Mouse (Mus musculus): ENCODE data around the gene Stk39. TPM values are rescaled to one million over a fixed set of nuclear protein-coding genes. Genes with fewer than 3 reads are reported as not detected.

Stk39 gene
- polyA plus RNA-seq, 1 experiment from 2014 or later = 13.1 TPM

DNA sequence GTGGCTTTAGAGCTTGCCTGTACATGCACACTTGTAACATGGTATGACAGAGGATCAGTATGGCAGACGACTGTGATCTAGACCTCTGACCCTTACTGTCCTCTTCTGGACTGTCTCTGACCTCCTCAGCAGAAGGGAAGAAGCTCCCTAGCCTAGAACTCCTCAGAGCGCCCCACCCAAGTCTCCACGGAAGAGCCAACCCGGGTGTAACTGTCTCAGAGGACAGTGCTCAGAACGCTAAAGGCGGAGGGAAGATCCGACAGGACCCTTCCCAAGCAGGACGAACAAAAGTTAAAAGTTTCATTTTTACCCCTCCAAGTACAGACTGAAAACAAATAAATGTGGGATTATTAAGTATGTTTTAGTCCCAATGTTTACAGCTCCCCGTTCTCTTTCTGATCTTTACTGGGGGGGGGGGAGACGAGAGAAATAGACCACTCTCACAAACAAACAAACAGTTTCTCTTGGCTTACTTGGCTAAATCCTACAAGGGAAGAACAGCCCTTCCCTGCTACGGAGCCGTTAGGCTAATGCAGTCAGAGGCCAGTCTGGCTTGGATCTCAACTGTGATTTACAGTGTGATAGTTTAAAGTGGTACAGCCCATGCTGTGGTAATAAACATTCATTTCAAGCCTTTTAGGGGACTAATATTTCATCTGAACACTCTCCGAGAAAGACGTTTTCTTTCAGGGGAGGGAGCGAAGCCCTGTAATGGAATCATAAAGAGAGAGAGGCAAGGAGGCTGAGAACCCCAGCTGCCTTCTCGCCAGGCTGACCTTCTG lies 179.3 kb downstream of the Stk39 start:
- no peak for DNase-seq (ENCODE audit: low spot score)

DNA sequence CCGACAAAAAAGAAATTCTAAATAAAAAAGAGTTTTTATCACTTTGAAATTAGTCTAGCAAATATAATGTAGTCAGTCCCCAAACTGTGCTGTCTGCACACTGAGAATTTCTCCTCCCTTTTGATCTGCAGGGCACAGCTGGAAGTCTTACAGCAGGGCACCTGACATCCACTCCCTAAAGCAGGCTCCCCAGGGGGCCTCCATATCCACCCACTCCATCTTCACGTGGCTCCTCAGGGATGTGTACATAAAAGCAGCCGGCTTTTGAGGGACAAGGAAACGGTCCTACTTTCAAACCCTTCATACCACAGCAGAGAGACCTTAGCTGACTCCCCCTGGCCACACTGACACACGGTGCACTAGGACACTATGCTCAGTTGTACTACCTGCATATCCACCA lies 180.2 kb downstream of the Stk39 start:
- no peak for DNase-seq (ENCODE audit: low spot score)

DNA sequence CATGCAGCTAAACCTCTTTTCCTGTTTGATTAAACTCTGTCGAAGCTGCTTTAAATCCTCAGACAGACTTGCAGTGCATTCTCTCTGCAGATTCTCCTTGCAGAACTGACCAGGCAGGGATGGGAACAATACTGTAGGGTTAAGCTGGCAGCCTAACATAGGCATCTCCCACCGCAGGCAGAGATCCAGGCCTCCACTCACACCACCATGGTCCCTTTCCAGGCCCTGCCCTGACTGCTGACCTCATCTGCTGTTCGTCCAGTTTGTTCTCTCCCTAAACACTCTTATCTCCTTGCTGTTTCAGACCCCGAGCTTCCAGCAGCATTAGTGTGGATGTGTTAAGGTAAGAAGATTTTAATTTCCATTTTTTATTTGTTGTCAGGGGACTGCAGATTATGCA lies 182.1 kb downstream of the Stk39 start:
- no peak for DNase-seq (ENCODE audit: low spot score)

DNA sequence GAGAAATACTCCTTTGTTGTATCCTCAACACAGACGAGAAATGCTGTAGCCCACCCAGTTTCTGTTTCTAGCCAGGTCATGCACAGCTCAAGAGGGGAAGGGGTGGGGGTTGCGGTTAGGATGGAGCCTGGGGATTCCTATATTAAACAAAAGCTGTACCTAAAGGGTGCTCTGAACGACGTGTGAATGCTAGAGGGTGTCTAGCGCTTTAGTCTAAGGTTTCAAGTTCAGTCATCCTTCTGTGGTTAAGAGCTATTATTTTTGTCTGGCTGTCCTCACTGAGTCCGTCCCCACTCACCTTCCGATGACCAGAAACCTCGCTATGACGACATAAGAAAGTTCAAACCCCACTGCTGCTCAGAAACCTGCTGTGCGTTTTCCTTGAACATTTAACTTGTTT lies 182.9 kb downstream of the Stk39 start:
- no peak for DNase-seq (ENCODE audit: low spot score)

DNA sequence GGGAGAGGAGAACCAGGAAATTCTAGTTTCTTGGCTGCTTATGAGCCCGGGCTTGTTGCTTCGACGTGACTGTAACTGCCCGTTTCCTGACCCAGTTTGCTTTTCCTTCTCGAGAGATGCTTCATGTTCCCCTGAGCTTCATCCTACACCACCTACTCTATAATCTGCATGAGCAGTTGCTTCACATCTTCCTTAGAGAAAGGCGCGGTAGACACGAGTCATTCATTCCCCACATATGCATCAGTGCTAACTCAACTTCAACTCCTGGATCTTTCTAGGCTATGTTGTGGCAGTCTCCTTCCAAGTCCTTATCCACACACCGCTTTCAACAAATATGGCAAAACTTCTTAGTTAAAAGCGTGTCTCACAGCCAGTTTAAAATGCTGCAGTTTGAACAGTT lies 184.0 kb downstream of the Stk39 start:
- no peak for DNase-seq (ENCODE audit: low spot score)

DNA sequence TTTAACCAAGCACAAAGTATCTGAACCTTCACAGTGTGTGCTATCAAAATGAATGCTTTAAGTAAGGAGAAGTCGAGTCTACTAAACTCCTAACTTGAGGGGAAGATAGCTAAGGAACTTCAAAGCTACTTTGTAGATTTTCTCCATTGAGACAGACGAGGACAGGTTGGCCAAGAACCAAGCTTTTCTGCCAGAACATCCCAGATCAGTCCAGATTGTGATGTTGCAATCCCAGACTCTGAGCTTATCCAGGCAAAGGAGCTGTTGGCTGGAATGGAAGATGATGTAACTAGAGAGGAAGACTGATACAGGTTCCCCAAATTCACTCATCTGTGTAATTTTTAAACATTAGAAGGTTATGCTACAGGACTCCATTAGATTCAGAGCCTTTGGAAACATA lies 187.7 kb downstream of the Stk39 start:
- no peak for DNase-seq (ENCODE audit: low spot score)

DNA sequence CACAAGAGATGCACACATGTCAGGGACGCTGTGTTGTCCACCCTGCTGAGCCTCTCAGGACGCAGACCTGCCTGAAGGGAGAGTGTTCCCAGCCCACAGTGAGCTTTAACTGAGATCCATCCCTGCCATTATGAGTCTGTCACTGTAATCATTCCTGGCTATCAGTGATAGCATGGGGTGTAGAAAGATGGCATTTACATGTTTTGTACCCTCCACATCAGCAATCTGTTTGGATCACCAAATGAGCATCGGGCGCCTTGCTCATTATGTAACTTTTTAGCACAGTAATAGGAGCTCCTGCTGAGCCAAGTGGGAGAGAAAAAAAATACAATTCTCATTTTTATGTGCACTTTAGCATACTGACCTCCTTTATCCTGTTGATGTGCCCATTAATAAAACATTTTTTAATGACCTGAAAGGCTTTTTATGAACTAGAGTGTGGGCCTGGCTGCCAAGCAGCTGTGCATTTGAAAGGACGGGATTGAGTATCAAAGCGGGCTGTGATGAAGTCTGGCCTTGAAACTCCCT lies 189.0 kb downstream of the Stk39 start:
- no peak for DNase-seq (ENCODE audit: low spot score)

DNA sequence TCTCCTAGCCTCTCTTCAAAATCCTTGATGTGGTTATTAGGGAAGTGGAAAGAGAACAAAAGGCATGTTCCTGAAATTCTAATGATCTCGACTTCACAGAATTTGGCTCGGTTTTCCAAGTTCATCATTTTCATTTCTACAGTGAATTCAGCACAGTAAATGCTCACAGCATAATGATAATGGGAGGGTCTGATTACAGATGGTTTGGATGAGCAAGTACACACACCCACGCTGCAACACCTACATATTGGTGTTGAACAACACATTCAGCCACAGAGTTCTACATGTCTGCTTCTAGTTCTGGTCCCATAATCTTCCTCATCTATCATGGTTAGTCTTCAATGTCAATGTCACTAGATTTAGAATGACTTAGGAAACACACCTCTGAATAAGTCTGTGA lies 190.5 kb downstream of the Stk39 start:
- DNase-seq (ENCODE audit: low spot score) = no peak

DNA sequence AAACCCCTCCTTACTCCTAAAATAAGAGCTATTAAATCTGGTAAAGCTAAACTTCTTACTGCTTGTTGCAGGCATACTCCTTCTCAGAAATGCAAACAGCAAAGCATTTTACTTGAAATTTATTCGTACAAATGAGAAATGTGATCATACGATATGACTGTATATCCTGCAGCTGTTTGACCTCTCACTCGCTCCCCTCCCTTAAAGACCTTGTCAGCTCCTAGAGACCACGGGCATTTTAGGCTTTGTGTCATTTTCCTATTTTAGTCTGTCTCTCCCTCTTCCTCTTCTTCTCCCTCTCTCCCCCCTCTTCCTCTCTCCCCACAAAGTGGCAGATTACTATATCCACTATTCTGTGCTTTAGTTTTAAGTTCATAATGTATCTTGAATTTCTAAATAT lies 200.8 kb downstream of the Stk39 start:
- DNase-seq (ENCODE audit: low spot score) = no peak

DNA sequence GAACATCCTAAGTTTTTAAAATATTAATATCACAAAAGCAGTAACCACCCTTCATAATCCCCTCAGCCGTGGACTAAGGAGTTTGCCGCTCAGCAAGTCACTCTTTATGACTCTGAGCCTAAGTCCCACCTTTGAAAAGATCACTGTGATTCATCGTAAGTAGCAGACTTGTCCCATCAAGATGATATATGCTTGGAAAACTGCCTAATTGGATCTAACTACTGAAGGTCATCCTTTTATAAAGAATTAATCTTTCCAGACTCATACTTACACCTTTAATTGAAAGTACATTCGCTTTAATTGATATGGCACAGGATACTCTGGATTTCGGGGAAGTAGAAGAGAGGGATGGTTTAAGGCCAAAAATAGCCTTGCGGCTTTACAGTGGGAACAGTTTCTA lies 201.2 kb downstream of the Stk39 start:
- no peak for DNase-seq (ENCODE audit: low spot score)

DNA sequence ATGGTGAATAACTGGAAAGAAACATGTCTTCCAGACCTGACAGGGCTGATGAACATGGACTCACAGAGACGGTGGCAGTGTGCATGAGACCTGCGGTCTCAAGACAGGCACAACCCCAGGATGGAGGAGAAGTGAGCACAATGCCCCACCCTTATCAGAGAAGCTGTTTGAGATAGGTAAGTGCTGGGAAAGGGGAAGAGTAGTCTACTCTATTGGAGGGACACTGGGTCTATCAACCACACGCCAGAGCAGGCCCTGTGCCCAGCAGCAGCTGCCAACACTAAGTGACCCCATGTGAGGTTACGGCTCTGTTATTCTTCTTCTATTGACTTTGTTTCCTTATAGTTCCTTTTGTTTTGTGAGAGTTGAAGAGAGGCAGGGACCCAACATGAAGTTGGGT lies 202.4 kb downstream of the Stk39 start:
- no peak for DNase-seq (ENCODE audit: low spot score)

DNA sequence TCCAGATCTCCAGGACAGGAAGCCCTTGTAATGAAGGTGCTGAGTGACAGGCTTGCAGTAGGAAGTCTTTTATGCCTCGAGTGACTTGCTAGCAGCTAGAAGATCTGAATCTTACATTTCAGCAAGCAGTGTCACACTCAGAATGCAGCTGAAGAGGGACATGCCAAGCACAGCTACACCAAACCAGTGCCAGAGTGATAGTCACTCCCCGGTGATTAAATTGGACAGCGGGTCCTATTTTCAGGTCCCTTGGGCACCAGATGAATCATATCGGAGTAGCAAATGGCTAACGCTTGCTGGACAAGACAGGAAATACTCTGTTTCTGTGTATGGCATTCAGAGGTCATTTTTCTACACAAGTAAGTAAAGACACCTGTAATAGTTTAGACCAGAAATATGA lies 207.2 kb downstream of the Stk39 start:
- DNase-seq (ENCODE audit: low spot score) = no peak

DNA sequence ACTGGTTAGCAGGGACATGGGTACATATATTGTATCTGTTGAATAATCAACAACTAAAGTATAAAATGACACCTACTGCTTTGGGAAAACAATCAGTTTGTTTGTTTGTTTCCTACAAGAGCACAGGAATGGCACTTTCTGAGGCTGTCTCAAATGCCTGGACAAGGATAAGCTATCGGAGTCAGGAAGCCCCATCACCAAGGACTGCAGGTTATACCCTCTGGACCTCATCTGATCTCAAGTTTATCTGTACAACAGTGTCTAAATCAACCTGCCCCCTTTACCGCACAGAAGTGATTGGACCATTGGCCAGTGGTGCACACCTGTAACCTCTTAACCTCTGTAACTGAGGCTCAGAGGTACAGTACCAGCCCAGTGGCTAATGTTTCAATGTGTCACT lies 211.2 kb downstream of the Stk39 start:
- DNase-seq (ENCODE audit: low spot score) = no peak

DNA sequence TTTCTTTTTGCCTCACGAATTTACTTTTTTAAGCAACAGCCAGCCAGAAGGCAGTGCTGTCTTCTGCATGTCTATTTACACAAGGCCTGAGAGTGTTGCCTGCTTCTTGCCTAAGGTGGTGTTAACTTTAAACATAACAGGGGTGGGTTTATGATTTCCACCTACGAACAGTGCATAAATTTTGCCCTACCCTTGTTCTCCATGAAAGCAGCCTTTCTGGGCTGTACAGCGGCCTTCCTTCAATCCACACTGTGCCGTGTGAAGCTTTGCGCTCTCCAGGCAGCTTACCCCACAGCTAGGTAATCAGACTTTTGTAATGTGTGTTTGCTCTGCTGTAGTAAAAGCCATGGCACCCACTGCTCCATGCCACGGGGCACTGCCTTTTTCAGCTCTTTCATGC lies 214.5 kb downstream of the Stk39 start:
- DNase-seq (ENCODE audit: low spot score) = no peak

DNA sequence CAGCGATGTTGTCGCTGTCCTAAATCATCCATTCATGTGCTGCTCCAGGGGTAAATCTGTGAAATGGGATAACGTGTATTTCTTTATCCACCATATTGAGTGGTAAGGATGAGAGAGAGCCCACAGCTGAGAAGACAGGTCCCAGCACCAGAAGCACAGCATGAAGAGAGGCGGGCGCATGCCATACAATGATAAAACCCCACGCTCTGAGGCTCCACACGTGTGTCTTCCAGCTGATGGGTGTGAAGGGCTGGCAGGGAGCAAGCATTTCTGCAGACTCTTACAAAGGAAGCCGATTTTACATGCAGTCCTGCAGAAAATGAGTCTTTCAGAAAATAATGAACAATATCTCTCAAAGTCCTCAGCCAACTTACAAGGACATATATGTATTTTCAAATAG lies 215.6 kb downstream of the Stk39 start:
- DNase-seq (ENCODE audit: low spot score) = no peak

DNA sequence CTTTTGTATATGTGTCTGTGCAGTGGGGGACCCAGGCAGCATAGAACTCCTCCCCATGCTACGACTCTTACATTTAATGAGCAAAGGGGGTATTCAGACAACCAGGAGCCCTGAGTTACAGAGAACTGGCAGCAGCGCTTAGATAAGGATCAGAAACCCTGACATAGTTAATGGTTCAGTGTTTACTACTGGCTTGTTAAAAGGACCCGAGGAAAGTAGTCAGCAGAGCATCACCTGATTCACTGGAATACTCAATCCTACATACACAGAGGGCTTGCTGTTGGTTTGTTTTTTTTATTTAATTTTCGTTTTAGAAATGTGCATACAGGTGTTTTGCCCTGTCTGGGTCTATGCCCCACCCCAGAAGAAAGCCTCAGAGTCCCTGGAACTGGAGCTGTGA lies 217.3 kb downstream of the Stk39 start:
- no peak for DNase-seq (ENCODE audit: low spot score)

DNA sequence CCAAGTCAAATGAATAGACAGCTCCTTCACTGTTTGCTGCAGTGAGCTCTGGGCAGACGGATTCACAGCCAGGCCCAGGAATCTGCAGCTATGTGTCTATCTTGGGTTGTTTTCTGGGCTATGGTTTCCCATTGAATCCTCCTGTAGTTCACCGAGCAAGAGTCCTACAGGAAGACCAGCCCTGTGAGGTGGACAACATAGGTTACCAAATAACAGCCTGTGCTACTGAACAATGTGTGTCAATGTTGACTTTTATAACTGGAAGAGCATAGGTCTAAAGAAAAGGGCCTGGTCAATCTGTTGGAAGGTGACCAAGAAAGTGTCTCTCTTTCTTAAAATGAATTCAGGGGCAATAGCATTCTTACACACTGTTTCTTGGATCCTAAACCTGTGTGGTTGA lies 218.8 kb downstream of the Stk39 start:
- DNase-seq (ENCODE audit: low spot score) = no peak

DNA sequence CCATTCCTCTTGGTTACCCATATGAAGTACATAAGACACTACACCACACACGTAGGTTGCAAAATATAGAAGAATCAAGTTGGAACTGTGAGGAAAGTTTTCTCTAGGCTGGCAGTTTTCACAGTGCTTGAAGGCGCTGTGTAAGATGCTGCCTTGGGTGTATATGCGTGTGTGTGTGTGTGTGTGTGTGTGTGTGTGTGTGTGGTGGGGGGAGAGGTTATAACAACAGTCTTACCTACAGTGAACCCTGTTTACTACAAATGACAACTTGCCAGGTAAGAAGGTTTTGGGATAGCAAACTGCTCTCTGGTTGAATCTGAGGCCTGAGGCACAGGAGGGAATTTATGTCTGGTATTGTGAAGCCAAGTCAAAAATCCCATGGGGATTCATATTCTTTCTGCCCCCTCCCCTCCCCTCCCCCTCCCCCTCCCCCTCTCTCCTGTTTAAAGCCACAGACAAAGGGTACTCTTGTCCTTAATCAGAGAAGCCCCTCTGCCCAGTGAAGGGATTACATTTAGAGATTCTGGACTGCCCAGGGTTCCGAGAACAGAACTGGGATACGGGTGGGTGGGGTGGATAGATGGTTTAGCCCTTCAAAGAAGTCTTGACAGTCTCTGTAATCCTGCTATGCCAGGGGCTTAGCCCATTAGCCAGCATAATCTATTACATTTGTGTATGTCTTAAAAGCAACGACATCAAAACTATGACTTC lies 219.9 kb downstream of the Stk39 start:
- no peak for DNase-seq (ENCODE audit: low spot score)

DNA sequence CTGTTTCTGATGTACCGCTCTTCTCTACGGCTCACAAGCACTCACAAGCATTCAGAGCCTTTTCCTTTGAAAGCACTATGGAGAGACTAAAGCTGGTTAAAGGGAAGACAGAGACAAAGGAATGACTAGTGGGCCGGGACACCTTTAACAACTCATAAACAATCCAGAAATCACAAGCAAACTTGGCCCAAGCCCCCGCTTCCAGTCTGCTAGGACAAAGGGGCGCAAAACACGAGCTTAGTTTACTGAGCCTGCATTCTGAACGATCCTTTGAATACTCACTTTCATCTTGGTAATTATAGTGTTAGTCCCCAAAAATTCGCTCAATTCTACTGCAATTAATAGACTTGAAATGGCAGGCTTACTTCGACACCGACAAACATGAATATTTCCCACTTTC lies 221.2 kb downstream of the Stk39 start:
- no peak for DNase-seq (ENCODE audit: low spot score)

DNA sequence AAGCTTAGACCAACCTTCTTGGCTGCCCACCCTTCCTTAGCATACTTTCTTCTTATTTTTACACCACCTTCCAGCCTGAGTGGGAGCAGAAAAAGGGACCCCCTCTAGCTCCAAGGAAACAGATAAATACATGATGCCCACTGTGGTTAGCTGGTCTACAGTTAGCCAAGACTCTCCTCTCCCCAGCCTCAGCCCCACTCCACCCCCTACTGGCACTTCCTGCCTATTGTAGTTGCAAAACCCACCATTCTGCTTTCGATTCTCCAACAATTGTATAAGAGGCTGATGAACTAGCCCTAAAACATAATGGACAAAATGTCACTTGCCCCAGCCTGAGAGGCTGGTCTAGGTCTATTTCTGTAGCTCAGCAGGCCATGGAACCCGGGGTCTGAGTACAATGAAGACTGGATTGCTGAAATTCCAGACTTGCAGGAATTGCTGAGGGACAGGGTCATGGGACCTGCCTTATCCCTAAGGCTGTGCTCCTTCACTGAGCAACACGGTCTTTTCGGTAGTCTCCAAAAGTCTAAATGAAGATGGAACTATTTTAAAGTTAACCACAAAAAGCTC lies 222.1 kb downstream of the Stk39 start:
- no peak for DNase-seq (ENCODE audit: low spot score)

DNA sequence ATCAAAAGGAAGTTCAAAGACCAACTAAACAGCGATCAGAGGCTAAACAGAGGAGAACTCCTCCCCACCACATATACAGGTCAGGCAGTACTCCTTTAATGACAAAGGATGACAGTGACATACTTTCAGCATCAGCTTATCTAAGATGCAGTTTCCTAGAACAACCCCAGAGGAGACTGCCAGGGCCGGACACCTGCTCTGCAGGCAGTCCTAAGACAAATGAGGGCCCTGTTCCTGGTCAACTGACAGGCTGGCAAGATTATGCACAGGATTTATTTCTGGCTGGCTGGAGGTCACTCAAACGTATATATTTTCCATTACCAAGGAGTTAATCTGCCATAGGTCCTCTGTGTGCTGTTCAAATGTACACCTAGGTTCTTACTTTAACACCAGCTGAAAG lies 225.8 kb downstream of the Stk39 start:
- DNase-seq (ENCODE audit: low spot score) = no peak

DNA sequence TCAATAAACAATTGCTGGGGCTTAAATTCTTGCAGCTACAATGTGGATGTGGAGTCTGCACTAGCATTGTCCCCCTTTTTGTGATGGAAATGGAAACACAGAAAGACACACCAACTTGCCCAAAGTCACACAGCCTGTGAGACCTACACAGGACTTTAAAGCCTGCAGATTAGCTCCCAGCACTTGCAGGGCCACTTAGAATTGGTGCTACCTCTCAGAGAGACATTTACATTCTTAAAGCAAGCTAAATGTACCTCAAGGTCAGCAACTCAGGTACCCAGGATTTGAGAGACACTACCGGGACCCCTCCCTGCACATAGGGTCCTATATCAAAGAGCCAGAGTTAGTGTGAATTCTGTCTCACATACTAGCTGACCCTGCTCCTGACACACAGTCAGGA lies 227.5 kb downstream of the Stk39 start:
- no peak for DNase-seq (ENCODE audit: low spot score)
